Mouse (Mus musculus) layer of hippocampus, adult 9-10 months (tissue): ENCODE results near the gene Trim69.
"Not testable (repeated sequence)": the region's sequence is repeated elsewhere in the genome, so short reads cannot be mapped to it uniquely, and the experiment has no call there.

ENCODE experiments used
- DNase-seq: peaks from one replicate; pipeline ENCODE4 v3.0.0; 2022; ENCODE audit warnings: low spot score

Trim69 gene

GRCm38 (mm10) chr2:122210534-122211228, 50.2 kb downstream of the Trim69 start:
- no peak for DNase-seq

GRCm38 (mm10) chr2:122217075-122217474, 56.6 kb downstream of the Trim69 start:
- not testable (repeated sequence) for DNase-seq

GRCm38 (mm10) chr2:122218234-122218633, 57.7 kb downstream of the Trim69 start:
- no peak for DNase-seq

- DNase-seq, result no peak
Observed at GRCm38 (mm10) chr2:122221378-122221777, 60.9 kb downstream of the Trim69 start.

- no peak for DNase-seq
Observed at GRCm38 (mm10) chr2:122221798-122222197, 61.3 kb downstream of the Trim69 start.

DNA sequence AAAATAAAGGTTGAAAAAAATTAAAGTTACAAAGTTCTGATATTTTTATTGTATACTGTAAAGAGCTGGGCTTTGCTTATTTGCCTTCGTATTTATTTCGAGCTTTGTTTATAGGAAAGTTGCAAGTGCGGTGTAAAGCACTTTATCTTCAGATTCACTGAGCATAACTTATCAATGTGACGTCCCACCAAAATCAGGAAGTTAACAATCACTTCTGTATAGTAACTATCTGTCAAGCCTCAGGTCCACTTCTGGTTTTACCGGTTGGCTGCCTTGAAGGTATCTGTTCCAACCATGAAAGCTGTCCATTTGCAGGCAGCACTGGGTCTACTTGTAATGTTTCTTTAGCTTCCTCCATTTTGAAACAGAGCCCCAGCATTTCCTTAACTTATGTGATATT, 61.8 kb downstream of the Trim69 start:
- no peak for DNase-seq

DNA sequence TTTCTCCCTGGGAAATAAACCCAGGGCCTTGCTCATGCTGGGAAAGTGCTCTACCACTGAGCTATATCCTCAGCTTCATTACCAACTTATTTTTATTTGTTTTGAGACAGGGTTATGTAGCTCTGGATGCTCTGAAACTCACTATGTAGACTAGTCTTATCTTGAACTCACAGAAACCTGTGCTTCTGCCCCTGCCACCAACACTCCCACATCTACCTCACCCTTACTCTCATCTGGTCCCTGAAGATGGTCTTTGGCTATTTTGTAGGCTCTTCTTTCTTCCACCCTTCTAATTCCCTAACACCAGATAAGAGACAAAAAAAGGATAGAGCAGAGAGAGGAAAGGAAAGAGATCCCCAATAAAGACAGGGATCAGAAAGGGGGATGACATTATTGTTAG, 63.2 kb downstream of the Trim69 start:
- DNase-seq, result no peak
